Mouse (Mus musculus) C2C12 (cell line): Measurements from ENCODE around the gene Gm28539.

ENCODE experiments used
- CEBPB ChIP-seq: IDR thresholded peaks from one replicate; pipeline ENCODE4 v1.6.1; 2011; ENCODE audit warnings: low read depth, mild to moderate bottlenecking, control low read depth, moderate library complexity
- CTCF ChIP-seq: IDR thresholded peaks from one replicate; pipeline ENCODE4 v1.5.1; 2011; ENCODE audit not compliant: control insufficient read depth, insufficient read depth, insufficient read length
- MAX ChIP-seq: IDR thresholded peaks from one replicate; pipeline ENCODE4 v1.6.1; 2011; ENCODE audit warnings: mild to moderate bottlenecking, control low read depth
- MYOD1 ChIP-seq: IDR thresholded peaks from one replicate; pipeline ENCODE4 v1.6.1; 2011; ENCODE audit warnings: low read depth; ENCODE audit not compliant: control insufficient read depth, insufficient read length

GRCm38 (mm10) chr16:18896429-18896828, 60.0 kb downstream of the Gm28539 start:
- TF ChIP-seq CEBPB: no peak
- no peak for TF ChIP-seq MYOD1
- no peak for TF ChIP-seq MAX
- TF ChIP-seq CTCF: no peak
